Mouse (Mus musculus) CH12F3 (cell line): ENCODE data around the gene Slco3a1.

Source experiments
- in situ Hi-C: fragments of 300-500 bp; cut with MboI; formaldehyde crosslinking; loops from 2 replicates; pipeline ENCODE4 v1.14.3; 2020; ENCODE audit warnings: low sequenced_read_pairs

Gene Slco3a1

DNA sequence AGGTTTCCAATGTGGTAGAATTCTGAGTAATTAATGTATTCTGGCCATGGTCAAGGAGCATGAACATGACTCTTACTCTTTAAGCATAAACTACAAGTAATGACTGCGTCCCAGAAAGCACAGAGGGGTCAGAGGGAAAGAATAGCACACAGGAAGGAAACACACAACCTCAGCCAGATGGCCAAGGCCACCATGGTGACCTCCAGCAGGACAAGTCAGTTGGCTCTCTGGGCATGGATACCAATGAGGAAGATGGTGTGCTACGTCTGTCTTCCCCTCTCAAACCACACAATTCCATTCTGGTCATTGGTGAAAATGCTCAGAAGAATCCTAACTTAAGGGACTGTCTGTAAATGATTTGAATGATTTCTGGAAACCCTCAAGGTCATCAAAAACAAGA, 165.0 kb downstream of the Slco3a1 start:
- in situ Hi-C loops, result no loop called here

GRCm38 (mm10) chr7:74386257-74386656, 168.3 kb downstream of the Slco3a1 start:
- in situ Hi-C loops, result no loop called here

GRCm38 (mm10) chr7:74383040-74383666, 171.4 kb downstream of the Slco3a1 start:
- in situ Hi-C loops, result no loop called here

DNA sequence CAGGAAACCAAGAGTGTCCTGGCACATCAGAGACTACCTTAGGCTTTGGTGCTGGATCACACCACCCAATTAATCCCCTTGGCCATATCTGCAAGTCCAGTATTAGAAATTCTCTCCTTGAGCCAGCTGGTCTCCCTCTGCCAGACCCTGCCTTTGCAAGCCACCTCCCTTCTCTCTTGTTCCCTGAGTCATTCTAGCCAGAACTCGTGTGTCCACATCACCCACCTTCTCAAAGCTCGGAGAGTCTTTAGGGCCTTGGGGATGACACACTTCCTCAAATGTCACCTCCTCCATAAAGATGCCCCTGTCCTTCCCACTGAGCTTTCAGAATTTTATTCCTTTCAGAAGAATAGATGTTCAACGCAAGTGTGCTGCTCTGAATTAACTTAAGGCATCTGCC, 172.3 kb downstream of the Slco3a1 start:
- in situ Hi-C loops, result no loop called here

- in situ Hi-C loops, result no loop called here
Measured at GRCm38 (mm10) chr7:74381881-74382281, 172.7 kb downstream of the Slco3a1 start.

GRCm38 (mm10) chr7:74381051-74381450, 173.5 kb downstream of the Slco3a1 start:
- in situ Hi-C loops, result no loop called here

GRCm38 (mm10) chr7:74377909-74378308, 176.7 kb downstream of the Slco3a1 start:
- in situ Hi-C loops, result no loop called here

DNA sequence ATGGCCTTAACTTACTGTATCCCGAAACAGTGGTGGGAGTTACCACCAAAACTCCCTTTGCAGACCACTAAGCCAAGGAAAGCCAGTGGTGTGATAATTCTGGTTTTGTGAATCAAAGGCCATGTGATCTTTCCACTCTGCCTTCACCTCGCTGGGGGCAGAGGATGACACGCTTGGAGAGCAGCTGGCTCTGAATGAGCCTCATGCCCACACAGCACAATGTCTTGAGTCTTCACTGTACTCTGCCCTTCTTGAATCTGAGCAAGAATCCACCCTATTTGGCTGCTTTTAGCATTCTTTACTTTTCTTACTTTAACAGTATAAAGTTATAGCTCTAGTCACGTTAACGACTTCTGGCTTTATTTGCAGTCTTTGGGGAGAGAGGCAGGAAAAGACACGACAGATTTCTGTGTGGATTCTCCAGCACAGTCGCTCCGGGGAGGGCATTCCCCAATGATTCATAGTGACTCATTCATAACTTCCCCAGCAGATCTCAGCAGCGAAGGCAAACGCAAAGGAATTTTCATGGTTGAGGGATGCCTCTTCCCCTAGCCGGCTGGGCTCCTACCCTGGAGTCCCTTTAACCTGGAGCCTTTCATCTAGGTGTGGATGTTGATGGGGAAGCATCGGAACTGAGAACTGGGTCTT, 178.1 kb downstream of the Slco3a1 start:
- in situ Hi-C loops, result no loop called here

- in situ Hi-C loops, result no loop called here
Measured at GRCm38 (mm10) chr7:74375174-74375957, 179.2 kb downstream of the Slco3a1 start.

DNA sequence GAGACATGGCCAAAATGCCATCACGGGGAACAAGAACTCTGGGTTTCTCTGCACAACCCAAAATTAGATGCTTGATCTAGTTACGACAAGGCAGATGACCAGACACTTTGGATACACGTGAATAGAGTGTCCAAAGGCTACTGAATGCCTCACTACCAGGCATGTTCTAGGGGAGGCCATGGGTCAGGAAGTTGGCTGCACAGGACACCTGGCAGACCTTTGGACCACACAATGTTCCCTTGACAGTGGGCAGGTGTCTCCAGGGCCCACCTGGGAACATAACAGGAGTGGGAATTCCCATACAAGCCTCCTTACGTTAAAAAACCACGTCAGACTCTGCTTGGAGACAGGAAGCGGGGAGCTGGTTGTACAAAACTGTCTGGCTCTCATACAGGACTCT, 181.5 kb downstream of the Slco3a1 start:
- in situ Hi-C loops, result loop anchor here (25.0 kb wide), 1 partner anchor 711 kb away; no protein-coding TSS in a partner anchor

DNA sequence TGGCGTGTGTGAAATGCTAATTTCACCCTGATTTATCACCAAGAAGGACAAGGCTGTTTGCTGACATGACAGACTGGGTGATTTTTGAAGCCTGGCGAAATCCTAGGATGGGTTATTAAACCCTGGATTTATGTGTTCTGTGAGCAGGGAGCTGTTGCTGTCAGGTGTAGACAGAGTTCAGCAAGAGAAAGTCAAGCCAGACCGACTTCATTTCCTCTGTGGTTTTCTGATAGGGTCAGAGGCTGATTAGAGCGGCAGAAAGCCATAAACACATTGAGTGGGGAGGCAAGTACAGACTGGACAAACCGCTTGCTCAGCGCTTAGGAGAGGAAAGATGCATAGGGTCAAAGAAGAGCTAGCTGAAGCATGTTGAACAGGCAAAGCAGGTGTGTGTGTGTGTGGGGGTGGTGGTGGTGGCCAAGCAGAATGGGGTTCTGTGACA, 182.4 kb downstream of the Slco3a1 start:
- in situ Hi-C loops, result loop anchor here (25.0 kb wide), 1 partner anchor 710 kb away; no protein-coding TSS in a partner anchor

DNA sequence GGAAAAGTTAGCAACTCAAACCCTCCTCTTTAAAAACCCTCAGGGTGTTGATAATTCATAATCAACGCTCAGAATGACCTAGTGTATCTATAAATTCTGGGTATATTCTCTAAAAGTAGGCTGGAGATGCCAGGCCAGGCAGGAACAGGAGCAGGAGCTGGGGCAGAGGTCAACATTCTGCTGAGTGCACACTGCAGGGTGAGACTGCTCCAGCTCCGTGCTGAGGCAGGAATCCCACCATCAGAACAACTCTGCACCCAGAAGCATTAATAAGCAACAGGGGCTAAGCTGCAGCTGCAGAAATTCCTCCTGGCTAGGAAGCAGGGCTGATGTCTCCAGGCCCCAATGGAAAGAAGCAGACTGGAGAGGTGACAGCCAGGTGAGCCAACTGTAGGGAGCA, 182.9 kb downstream of the Slco3a1 start:
- in situ Hi-C loops, result loop anchor here (25.0 kb wide), 1 partner anchor 709 kb away; no protein-coding TSS in a partner anchor

- in situ Hi-C loops, result loop anchor here (25.0 kb wide), 1 partner anchor 709 kb away; no protein-coding TSS in a partner anchor
Measured at GRCm38 (mm10) chr7:74371208-74371607, 183.4 kb downstream of the Slco3a1 start.

GRCm38 (mm10) chr7:74369657-74370056, 184.9 kb downstream of the Slco3a1 start:
- in situ Hi-C loops, result loop anchor here (25.0 kb wide), 1 partner anchor 707 kb away; no protein-coding TSS in a partner anchor

DNA sequence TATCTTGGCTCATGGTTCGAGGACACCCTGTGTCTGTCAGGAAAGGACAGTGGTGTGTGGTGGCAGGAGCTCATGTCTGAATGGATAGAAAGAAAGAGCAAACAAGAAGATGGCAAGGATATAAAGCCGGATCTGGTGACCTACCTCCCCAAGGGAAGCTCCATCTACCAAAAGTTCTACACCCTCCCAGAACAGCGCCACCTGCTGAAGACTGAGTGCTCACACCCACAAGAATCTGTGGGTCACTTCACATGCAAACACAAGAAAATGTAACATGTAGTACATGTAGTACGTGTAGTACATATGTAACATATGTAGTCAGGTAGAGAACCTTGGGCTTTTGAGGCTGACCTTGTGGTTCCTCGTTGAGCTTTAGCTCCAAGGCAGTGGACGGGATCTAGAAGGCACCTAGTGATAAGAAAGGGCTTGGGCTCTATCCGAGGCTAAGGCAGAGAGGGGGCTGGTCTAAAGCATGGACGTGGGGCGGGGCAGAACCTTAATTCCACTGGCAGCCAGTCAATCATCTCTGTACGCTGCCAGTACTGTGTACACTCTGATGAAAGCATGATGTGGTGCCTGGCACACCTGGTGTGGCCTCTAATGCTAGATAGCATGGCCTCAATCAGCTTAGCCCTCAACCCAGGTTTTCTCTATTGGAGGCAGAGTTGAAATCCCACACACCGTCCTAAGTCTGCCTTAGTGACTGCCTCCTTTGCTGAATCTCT, 186.2 kb downstream of the Slco3a1 start:
- in situ Hi-C loops, result loop anchor here (25.0 kb wide), 1 partner anchor 706 kb away; no protein-coding TSS in a partner anchor

DNA sequence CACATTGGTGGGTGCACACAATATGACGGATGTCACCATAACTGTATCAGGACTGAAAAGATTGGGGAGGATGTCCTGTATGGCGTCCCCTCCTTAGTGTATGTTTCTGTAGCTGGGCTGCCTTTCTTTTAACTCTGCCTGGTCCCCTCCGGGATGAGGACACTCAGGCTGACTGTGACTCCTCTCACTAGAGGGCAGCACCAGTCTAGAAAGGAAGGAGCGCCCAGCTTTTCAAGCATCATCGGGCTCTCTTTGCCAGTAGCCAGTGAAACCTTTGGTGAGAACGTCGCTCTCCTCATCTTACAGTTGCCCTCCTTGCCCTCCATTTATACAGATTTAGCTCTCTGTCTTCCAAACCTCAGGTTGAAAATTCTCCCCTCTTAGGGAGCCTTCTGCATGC, 187.2 kb downstream of the Slco3a1 start:
- in situ Hi-C loops, result loop anchor here (25.0 kb wide), 1 partner anchor 705 kb away; no protein-coding TSS in a partner anchor

GRCm38 (mm10) chr7:74365623-74366022, 189.0 kb downstream of the Slco3a1 start:
- in situ Hi-C loops, result loop anchor here (25.0 kb wide), 1 partner anchor 703 kb away; no protein-coding TSS in a partner anchor

GRCm38 (mm10) chr7:74364956-74365355, 189.6 kb downstream of the Slco3a1 start:
- in situ Hi-C loops, result loop anchor here (25.0 kb wide), 1 partner anchor 703 kb away; no protein-coding TSS in a partner anchor

- in situ Hi-C loops, result loop anchor here (25.0 kb wide), 1 partner anchor 701 kb away; no protein-coding TSS in a partner anchor
Measured at GRCm38 (mm10) chr7:74363440-74363839, 191.1 kb downstream of the Slco3a1 start.

GRCm38 (mm10) chr7:74361677-74362076, 192.9 kb downstream of the Slco3a1 start:
- in situ Hi-C loops, result loop anchor here (25.0 kb wide), 1 partner anchor 699 kb away; no protein-coding TSS in a partner anchor
